Mouse (Mus musculus): Measurements from ENCODE around the gene Gpr158.

DNA sequence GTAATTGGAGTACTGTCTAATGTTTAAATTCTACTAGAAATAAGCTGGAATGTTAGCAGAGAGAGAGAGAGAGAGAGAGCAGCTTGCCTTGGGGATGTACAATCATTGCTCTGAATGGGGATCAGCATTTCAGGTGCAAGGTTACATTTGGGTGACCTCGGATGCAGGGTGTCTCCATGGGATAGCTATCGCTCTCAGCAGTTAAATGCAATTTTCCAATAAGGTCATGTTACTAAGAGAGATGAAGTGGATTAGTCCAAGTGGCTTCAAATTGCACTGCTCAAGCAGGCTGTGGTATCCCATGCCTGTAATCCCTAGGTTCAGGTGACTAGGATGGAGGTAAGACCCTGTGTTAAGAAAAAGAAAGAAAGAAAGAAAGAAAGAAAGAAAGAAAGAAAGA is 441.2 kb downstream of the Gpr158 start:
- TF ChIP-seq CTCF (IDR thresholded peaks at IDR 0.05; ENCODE audit: low read depth) (no peak), EP300 (IDR thresholded peaks at IDR 0.05; ENCODE audit: low read depth) (no peak)

Measured in liver, postnatal 0 days (tissue).